Comparison of ENCODE assay signal across 16 mouse cellular contexts in genomic region chr9:30021981-30022380, GRCm38 (mm10).
"Had no signal": no experiment of that assay in that cellular context is flagged by ENCODE, and none has a peak within 500 bp of the region (broad histone marks: within the 10 kb centered on the region; RNA-seq: fewer than 3 reads in every experiment).

No protein-coding gene starts in this region.

- DNase-seq: cerebellum, adult 9-10 months; cerebellum, adult 9-11 months; cerebellum, postnatal 10 days; cerebellum, postnatal 14 days; cerebellum, postnatal 25 days; cerebellum, postnatal 36 days; embryo, embryonic 11 days; forebrain, postnatal 0 days; gastrocnemius, adult 2 months; gastrocnemius, postnatal 10 days; gastrocnemius, postnatal 14 days; gastrocnemius, postnatal 25 days; gastrocnemius, postnatal 36 days; heart, adult 11 months; heart, adult 18-20 months; heart, adult 2 months had no signal
